Mouse (Mus musculus): ENCODE results near the gene Bcorl1.
"Not testable (repeated sequence)": the region's sequence is repeated elsewhere in the genome, so short reads cannot be mapped to it uniquely, and the experiment has no call there.

Gene Bcorl1

GRCm38 (mm10) chrX:48389380-48389779 is 48.2 kb downstream of the Bcorl1 start:
- no peak for DNase-seq (ENCODE audit: inconsistent ontology term)

GRCm38 (mm10) chrX:48399994-48400393 is 58.8 kb downstream of the Bcorl1 start:
- DNase-seq (ENCODE audit: inconsistent ontology term) = no peak

DNA sequence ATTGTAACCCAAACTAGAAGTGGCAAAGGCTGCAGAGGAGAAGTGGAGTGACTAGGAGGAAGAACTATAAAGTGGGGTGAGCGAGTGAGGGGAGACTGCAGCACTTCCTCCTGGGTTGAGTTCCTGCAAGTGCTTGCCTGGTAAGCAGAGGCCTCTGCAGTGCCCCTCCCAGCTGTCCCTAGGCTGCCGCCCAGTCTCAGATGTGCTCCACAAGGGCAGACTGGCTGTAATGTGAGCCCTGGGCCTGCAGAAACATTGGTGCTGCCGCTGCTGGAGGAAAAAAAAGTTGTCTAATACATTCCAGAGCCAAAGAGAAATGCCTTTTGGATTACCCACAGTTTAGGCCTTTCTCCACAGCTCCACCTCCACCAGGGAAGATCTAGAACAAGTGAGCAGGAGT is 64.0 kb downstream of the Bcorl1 start:
- DNase-seq (ENCODE audit: inconsistent ontology term) = peak; percentile 56

- DNase-seq (ENCODE audit: inconsistent ontology term) = peak; percentile 85
Observed at GRCm38 (mm10) chrX:48409611-48410387, 68.6 kb downstream of the Bcorl1 start.

DNA sequence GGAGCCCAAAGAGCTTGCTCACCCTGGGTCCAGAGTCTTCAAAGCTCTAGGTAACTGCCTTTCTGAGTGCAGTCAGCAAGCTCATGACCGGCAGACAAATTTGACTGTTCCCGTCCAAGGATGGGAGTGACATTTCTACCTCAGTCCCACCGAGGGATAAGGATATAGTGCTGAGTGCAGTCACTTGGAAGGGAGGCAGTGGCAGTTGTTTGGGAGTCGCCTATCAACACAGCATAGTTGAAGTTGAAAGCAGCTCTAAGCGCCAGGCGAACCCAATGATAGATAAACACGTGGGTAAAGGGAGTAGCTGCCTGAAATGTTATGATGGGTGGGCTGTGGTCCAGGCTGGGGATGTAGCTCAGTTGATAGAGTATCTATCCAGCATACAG is 69.2 kb downstream of the Bcorl1 start:
- no peak for DNase-seq (ENCODE audit: inconsistent ontology term)

DNA sequence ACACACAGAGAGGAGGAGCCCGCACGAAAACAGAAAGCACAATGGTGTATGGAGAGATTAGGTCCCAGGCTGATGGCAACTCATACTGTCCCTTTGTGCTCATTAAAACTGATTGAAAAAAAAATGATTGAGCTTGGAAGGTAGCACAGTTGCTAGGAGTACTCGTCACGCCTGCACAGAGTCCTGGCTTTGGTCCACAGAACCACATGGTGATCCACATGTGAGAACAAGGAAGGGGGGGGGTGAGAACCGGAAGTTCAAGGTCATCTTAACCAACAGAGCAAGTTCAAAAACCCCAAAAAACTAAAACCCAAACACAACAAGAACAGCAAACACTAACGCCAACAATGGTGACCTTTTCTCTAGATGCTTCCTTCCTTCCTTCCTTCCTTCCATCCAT is 71.5 kb downstream of the Bcorl1 start:
- no peak for DNase-seq (ENCODE audit: inconsistent ontology term)

- no peak for DNase-seq (ENCODE audit: inconsistent ontology term)
Observed at GRCm38 (mm10) chrX:48414291-48414690, 73.1 kb downstream of the Bcorl1 start.

GRCm38 (mm10) chrX:48418417-48418816 is 77.3 kb downstream of the Bcorl1 start:
- no peak for DNase-seq (ENCODE audit: inconsistent ontology term)

DNA sequence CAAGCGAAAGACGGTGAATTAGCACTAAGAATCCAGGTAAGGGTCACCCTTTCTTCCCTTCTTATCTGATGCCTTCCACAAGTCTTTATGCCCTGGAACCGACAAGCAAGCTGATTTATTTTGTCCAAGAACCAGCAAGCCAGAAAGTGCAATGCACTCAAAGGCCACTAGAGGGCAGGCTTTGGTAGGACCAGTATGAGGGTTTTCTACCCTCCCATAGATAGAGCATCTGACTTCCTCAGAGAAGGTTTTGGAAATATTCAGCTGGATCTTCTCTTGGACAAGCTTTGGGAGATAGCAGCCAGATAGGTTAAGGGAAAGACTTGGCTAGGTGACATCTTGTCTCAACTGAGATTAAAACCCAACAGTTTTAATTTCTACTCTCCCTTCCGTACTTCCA is 81.8 kb downstream of the Bcorl1 start:
- peak; percentile 37 for DNase-seq (ENCODE audit: inconsistent ontology term)

- DNase-seq (ENCODE audit: inconsistent ontology term) = peak; percentile 20
Observed at GRCm38 (mm10) chrX:48423671-48424070, 82.5 kb downstream of the Bcorl1 start.

GRCm38 (mm10) chrX:48424583-48424982 is 83.4 kb downstream of the Bcorl1 start:
- peak; percentile 62 for DNase-seq (ENCODE audit: inconsistent ontology term)

DNA sequence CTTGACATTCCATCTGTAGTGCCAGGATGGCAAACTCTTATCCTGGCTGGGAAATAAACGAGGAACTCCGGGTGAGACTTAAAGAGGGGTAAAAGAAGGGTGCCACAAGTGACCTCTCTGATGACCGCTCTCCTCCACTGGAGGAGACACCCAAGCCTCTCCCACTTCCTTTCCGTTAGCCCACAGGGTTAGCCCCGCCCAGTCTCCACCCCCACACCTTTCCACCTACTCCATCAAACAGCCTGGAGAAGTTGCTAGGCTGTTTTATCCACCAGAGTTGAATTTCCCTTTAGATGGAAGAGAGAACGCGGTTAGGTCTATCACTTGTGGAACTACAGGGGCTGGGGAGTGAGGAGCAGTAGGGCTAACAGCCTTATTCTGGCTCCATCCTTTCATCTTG is 84.1 kb downstream of the Bcorl1 start:
- no peak for DNase-seq (ENCODE audit: inconsistent ontology term)

DNA sequence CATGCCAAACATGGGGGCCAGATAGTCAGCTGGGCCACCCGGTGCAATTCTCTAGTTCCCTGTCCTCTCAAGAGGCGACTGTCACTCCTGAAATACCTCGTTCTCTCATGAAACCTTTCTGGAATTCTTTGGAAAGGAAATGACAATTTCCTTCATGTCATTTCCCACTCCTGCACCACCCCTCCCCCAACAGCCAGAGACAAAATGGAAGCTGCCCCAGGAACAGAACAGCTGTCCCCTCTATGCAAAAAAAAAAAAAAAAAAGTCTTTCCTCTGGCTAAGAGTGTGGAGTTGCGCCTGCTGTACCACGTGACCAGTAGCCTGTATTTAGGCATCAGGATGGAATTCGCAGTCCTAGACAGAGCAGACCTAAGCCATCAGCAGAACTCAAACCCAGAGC is 87.1 kb downstream of the Bcorl1 start:
- DNase-seq (ENCODE audit: inconsistent ontology term) = no peak

DNA sequence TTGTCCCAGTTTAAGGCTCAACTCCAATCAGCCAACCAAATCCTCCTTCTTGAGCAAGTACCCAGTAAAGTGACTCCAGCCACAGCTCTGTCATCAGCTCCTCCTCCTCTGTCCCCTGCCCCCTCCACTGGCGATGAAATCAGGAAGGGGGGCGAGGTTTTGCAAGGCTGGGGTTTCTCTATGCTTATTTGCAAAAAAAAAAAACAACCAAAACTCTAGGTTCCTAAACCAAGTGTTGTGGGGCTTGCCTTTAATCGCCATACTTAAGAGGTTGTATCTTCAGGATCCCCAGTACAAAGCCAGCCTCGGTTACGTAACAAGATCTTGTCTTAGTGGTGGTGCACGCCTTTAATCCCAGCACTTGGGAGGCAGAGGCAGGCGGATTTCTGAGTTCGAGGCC is 87.5 kb downstream of the Bcorl1 start:
- no peak for DNase-seq (ENCODE audit: inconsistent ontology term)

DNA sequence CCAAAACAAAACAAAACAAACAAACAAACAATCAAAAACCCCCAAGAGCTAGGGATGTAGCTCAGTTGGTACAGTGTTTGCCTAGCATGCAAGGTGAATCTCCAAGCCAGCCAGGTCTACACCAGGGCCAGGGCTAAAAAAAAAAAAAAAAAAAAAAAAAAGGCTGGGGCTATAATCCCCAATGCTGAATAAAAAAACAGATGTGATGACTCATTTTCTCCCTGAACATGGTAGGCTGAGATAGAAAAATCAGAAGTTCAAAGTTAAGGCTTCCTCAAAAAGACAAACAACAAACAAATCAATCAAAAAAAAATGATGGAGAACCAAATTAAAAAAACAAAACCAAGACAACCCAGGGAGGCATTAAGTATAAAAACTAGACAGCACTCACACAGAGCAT is 87.9 kb downstream of the Bcorl1 start:
- no peak for DNase-seq (ENCODE audit: inconsistent ontology term)

- DNase-seq (ENCODE audit: inconsistent ontology term) = no peak
Observed at GRCm38 (mm10) chrX:48429538-48429937, 88.4 kb downstream of the Bcorl1 start.

DNA sequence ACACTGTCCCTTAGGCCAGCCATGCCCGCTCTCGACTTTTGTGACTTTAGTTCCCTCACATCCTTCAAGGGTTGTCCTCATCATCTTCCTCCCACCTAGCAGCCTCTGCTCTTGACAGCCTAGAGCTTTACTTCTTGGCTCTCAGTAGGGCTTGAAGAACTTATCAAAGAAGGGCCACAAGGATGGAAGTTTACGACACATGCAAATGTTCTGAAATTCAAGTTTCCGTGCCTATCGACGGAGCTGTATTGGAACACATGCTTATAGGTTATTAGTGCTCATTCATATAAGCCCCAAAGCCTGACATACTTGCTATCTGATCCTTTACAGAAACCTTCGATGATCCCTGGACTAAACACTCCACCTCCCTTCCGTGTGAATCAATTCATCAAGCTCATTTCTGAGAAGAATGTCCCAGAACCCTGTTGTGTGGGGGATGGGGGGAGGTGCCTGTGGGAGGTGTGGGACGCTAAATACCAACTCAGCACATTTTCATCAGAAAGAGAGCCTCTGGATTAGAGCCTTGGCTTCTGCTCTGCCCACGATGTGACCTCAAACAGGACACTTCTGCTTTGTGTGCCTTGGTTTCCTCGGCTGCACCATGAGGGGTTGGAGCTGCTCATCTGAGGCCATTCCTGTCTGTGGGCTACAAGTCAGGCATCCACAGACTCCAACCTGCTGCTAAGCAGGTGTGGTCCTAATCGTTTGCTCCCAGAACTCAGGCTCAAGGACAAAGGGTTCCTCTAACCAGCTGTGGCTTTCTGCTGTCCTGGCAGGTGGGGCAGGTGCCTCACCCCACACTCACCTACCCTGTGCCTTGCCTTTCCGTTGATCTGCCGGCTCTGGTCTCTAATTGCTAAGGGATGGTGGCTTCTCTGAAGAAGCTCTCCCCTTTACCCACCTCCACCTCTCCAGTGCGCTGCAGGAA is 91.7 kb downstream of the Bcorl1 start:
- DNase-seq (ENCODE audit: inconsistent ontology term) = no peak

DNA sequence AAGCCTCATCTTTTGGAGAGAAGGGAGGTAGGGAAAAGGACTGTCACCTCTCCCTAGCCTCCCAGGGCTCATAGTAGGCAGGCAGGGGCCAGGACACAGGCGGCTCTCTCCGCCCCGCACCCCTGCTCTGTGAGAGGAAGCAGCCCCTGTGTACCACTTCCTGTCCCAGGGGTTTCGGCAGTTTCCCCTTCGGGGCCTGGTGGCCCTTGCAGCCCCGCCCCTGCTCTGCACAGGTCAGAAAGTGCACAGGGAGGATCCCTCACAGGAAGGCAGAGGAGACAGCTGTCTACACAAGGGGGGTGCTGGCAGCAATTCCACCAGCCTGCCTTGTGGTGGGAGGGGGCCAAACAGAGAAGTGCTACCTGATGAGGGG is 92.4 kb downstream of the Bcorl1 start:
- no peak for DNase-seq (ENCODE audit: inconsistent ontology term)

DNA sequence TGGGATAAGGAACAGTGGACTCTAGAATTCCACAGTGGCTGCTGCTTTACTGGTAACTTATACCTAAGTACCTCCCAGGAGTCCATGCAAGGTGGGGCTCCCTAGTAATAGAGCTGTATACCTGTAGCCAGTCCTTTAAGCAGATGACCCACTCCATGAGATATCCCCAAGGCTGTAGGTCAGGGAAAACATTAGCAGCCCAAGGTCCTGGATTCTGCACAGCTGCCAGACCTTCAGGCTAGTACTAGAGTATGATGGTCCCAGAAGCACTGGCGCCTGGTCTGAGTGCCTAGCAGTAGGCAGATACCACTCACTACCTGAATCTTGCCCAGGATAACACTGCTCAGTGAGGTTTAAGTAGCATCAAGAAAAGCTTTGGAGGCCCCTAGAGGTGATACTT is 93.1 kb downstream of the Bcorl1 start:
- DNase-seq (ENCODE audit: inconsistent ontology term) = no peak

DNA sequence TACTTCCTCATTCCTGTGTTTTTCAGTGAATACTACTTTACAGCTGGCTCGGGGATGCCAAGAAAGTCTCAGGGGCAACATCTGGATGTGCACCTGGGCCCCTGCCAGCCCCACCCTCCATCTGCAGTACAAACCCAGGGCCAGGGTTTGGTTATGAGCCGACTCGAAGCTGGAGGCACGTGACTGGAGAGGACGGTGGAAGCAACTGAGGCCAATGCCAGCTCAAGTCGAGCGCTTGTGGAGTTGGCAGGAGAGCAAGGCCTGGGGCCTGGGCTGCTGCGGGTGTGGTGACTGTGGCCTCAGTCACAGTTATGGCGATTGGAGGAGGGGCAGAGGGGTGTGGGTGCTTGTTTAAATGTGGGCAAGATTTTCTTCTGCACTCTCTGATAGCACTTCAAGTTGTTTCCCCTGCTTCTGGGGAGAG is 94.3 kb downstream of the Bcorl1 start:
- DNase-seq (ENCODE audit: inconsistent ontology term) = no peak

DNA sequence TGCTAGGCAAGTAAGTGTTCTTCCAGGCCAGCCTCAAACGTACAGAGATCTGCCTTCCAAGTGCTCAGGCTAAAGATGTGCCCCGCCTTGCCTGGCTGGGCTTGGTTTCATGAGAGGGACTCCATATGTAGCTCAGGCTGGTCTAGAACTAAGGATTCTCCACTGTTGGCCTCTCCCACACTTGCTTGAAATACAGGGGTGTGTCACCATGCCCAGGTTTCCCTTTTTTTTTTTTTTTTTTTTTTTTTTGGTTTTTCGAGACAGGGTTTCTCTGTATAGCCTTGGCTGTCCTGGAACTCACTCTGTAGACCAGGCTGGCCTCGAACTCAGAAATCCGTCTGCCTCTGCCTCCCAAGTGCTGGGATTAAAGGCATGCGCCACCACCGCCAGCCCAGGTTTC is 94.9 kb downstream of the Bcorl1 start:
- DNase-seq (ENCODE audit: inconsistent ontology term) = not testable (repeated sequence)

DNA sequence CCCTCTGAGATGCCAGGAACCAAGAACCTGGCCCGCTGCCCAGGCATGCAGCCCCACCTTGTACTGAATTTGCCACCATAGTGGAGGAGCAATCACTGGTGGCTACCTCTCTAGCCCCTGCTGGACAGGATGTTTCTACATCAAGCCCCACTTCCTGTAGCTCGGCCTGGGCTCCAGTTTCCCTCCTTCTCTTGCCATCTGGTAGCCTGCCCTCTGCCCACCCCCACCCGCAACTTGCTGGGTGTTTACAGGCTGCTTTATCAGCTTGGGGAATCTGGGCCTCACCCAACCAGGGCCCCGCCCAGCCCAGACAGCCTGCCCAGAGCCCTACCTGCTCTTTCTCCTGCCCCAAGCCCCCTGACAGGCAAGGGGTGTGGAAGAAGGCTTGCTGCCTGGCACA is 97.9 kb downstream of the Bcorl1 start:
- no peak for DNase-seq (ENCODE audit: inconsistent ontology term)

DNA sequence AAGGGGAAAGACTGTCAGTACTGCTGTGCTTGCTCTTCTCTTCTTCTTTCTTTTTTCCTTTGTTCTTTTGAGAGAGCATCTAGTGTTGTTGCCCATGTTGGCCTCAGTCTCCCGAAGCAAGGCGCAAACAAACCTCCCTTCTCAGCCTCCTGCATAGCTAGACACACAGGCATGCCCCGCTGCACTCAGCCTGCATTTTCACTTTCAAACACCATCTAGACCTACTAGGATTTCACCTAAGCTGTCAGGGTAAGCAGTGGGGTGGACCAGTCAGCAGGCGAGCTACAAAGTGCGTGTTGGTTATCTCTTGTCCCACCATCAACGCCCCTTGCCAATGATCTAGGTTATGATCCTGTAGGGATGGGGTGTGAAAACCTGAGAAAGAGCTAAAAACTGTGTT is 100.4 kb downstream of the Bcorl1 start:
- no peak for DNase-seq (ENCODE audit: inconsistent ontology term)
